Mouse (Mus musculus): ENCODE data around the gene Rundc3a.

- TF ChIP-seq CTCF (IDR thresholded peaks at IDR 0.05; ENCODE audit: borderline replicate concordance, insufficient read depth, low read depth, low read length) (no peak), POLR2A (IDR thresholded peaks at IDR 0.05; ENCODE audit: borderline replicate concordance, insufficient read depth, low read length) (no peak)
These were observed 22.0 kb downstream of the Rundc3a start for GRCm38 (mm10) chr11:102415034-102415802.
